Mouse (Mus musculus) embryo, embryonic 11 days (tissue): Measurements from ENCODE around the gene Canx.
A peak's percentile ranks its signal among the peaks of the same experiment; 100 is the strongest.

Experiments
- DNase-seq: peaks from one replicate; pipeline ENCODE4 v3.0.0-alpha.2; 2015

Canx gene

GRCm38 (mm10) chr11:50272819-50273218, 52.7 kb downstream of the Canx start:
- DNase-seq, result no peak

GRCm38 (mm10) chr11:50269885-50270284, 55.6 kb downstream of the Canx start:
- no peak for DNase-seq

- peak; percentile 28 for DNase-seq
Observed at GRCm38 (mm10) chr11:50269163-50269562, 56.3 kb downstream of the Canx start.

- no peak for DNase-seq
Observed at GRCm38 (mm10) chr11:50266997-50267396, 58.5 kb downstream of the Canx start.

- no peak for DNase-seq
Observed at GRCm38 (mm10) chr11:50265931-50266330, 59.5 kb downstream of the Canx start.

- DNase-seq, result no peak
Observed at GRCm38 (mm10) chr11:50263198-50263597, 62.3 kb downstream of the Canx start.

GRCm38 (mm10) chr11:50262020-50262419, 63.5 kb downstream of the Canx start:
- DNase-seq, result no peak

GRCm38 (mm10) chr11:50258310-50258709, 67.2 kb downstream of the Canx start:
- no peak for DNase-seq

GRCm38 (mm10) chr11:50256615-50257014, 68.9 kb downstream of the Canx start:
- DNase-seq, result no peak

- DNase-seq, result no peak
Observed at GRCm38 (mm10) chr11:50254010-50254580, 71.4 kb downstream of the Canx start.

- DNase-seq, result no peak
Observed at GRCm38 (mm10) chr11:50253393-50253792, 72.1 kb downstream of the Canx start.

GRCm38 (mm10) chr11:50252684-50253265, 72.7 kb downstream of the Canx start:
- peak; percentile 30 for DNase-seq

GRCm38 (mm10) chr11:50252166-50252565, 73.3 kb downstream of the Canx start:
- peak; percentile 39 for DNase-seq

- no peak for DNase-seq
Observed at GRCm38 (mm10) chr11:50248473-50249171, 76.9 kb downstream of the Canx start.

- no peak for DNase-seq
Observed at GRCm38 (mm10) chr11:50245269-50245668, 80.2 kb downstream of the Canx start.
